Mouse (Mus musculus) kidney, adult 8-10 months (tissue): ENCODE measurements around the gene Zfand2a.

Experiments used
- DNase-seq, 2 experiments: peaks; one replicate each; pipeline ENCODE4 v3.0.0; 2022

Zfand2a gene

DNA sequence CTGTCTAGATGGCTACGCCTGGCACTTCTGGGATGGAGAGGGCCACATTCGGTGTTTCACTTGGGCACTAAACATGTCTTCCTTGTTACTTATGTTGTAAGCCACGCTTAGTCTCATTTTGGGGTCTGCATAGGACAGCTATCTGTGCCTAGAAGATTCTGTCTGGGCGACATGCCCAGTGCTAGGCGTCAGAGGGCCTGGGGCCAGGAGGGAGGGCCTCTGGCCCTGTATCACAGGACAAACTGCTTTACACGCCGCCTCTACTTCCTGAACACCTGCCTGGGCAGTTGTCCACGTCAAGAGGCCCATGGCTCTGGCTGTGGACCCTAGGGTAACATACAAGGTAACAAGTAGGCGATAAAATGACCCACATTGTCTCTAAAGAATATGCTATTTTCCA, 56.4 kb downstream of the Zfand2a start:
- DNase-seq: no peak

DNA sequence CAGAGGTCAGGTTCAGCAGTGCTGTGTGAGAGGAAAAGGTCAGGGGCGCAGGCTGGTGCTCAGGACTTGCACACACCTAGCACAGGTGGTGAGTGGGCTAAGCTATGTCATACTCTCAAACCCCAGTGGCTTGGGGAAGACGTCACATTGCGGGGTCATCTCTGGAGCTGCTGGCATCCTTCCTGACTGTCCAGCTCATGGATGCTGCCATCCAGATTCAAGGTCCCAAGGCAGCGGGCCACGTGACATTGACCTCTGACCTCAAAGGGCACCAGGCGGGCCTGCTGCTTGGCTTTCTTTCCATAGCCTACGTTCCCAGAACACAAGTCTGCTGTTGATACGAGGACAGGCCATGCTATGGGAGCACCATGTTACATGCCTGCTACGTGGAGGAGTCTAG, 57.3 kb downstream of the Zfand2a start:
- DNase-seq: no peak

DNA sequence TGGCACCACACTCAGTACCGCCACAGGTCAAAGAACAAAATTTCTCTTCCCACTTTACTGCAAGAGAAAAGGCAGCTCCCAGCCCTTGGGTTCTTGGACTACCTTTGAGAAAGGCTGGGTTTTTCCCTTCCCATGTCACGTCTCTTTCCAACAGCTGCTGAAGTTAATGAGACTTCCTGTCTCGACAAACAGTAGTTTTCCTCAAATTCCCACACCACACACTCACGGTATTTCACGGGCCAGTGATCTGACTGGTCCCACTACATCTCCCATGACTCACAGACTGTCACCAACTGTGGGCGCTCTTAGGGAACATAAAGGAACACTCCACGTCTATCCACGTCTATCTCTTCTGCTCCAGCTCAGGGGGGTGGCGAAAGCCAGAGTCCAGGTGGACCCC, 59.2 kb downstream of the Zfand2a start:
- no peak for DNase-seq

DNA sequence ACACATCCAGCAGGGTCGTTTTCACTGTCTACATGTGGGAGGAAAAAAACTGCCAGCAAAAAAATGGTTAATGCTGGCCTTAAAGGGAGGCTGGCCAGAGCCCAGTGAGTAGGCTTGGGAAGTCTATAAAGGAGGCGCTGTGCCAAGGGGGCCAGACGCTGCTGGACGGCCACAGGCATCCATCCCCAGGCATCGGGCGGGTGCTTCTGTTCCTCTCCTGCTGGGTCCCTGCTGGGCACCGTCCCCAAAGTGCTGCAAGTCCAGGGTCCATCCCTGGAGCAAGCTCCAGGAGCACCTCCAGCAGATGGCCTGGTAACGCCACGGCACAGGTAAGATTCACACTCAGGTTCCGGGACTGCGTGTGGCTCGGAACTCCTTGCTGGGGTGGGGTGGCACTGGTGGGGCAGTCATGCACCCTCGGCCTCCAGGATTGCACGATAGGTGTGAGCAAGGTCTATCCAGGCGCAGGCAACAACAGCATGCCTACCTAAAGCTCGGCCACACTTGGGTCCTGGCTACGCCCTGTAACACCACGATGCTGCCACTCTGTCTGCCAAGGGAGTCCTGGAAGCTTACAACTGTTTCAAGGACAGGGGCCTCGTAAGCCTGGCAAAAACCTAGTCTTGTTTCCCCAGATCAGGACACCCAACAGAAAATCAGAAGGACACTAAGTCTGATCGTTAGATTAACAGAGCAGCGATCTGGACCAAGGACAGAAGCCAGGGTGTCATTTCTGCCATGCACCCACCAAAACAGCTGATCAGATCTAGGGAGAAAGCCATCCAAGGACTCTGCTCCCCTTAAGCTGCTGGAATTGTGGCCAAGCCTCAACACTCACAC, 61.1 kb downstream of the Zfand2a start, which contains the start of gene Gper1:
Gene Gper1 (plus strand): TSS at position 126 of the 840 bp plus-strand sequence.
- no peak for DNase-seq
